Mouse (Mus musculus): ENCODE measurements at regions not wholly inside any gene's neighbourhood (a gene's known extent, or its start where the extent isn't known, plus 50 kb on each side); places are given as distances from the start of the nearest gene placed in this dataset.

DNA sequence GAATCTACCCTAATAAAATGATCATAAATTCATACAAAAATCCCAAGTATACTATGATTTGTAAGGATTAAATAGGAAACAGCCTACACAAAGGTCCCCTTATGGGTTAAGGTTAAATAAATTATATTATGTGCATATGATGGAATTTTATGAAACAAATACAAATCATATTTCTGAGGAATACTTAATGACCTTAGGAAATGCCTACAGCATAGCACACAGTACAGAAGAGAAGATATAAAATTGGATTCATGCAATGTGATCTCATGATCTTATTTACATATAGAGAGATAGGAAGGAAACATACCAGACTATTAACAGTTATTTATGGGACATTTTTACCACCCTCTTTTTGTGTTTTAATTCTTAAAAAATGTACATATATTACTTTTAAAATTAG lies 227.7 kb downstream of the Emp1 start:
- no peak for DNase-seq
- intact Hi-C loops (cut with DNase I) = no loop called here

DNA sequence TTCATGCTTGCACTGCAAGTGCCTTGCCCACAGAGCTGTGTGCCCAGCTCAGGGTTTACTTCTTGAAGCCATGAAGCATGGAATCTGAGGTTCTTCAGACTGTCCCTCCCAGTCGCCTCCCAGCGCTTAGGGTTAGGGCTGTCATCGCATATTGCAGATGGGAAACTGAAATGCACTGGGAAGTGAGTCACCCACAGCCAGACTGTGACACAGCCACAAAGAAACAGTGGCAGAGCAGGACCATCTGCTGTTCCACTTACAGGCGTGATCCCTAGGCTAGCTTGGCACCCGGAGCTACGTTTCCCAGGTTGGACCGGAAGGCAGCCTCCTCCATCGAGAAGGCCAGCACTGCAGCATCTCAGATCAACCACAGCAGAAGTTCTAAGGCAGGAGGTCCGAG lies 228.7 kb downstream of the Emp1 start:
- no peak for DNase-seq
- intact Hi-C loops (cut with DNase I) = no loop called here

DNA sequence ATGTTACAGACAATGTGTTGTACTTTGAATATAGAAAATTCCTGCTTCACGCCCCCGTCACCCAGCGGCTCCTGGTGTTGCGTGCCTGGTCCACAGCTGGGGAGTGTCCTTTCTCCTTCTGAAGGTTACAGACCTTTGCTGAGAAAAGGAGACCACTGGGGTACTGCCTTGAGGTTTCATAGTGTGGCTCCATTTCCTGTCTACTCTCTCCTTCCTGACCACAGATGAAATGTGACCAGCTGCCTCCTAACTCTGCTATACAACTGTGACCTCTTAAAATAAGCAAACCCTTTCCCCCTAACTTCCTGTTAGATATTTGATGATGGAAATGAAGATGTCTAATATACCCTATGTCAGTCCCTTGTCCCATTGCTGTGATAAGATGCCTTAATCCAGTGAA lies 234.0 kb downstream of the Emp1 start:
- intact Hi-C loops (cut with DNase I) = no loop called here
- DNase-seq = no peak

DNA sequence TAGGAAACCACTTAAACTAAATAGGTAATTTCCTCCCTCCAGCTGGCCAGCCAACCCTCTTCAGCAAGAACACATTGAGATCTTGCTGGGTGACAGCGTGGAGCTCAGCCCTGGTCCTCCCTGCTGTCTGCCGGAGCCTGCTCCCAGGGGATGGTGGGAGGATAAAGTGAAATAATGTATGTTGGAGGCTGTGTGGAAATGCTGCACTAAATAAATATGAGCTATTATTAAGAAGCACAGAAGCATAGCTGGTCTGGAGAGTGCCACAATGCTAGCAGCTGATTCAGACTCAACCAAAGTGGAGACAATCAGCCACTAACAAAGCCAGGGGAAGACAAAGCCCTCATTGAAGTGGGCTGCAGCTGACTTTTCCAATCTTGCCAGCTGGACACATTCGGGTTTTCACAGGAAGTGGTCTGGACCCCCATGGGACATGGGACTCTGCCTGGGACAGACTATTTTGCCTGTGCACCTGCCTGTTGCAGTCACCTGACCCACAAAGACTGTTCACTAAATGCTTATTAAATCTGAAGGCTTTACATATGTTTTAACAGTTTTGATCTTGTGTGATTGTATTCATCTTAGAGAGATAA lies 248.3 kb downstream of the Emp1 start:
- no peak for DNase-seq
- intact Hi-C loops (cut with DNase I) = no loop called here

DNA sequence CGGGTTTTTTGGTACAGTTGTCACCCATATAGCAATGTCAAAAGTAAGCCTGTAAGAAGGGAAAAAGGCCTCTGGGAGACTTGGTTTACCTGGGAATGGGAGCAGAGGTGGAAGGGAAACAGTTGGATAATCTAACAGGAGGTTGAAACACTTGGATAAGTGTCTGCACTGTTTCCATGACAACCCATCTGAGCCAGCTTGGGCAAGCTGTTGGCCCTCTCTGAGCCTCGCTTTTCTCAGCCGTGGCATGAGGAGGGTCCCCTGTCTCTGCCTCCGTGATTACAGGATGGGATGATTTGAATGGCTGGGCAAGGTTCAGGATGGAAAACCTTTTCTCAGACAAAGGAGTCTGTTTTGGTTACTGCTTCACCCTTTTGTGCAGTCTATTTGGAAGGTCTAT lies 265.6 kb downstream of the Emp1 start:
- DNase-seq = no peak
- intact Hi-C loops (cut with DNase I) = no loop called here

DNA sequence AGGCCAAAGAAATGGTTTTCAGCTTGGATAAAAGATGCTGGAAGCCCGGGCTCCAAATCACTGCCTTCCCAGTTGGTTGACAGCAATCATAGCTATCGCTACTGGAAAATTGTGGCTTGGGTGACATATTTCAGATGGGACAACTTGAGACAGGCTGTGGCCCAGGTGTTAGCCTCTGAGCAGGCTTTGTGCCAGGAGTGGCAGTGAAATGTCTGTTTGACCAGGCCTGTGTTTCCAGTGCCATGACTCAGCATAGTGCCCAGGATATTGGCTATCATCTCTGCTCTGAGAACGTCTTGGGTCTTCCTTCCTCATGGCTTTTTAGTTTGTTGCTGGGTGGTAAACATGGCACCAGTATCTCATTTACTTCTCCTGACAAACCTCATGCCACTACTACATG lies 266.9 kb downstream of the Emp1 start:
- DNase-seq = no peak
- intact Hi-C loops (cut with DNase I) = no loop called here

DNA sequence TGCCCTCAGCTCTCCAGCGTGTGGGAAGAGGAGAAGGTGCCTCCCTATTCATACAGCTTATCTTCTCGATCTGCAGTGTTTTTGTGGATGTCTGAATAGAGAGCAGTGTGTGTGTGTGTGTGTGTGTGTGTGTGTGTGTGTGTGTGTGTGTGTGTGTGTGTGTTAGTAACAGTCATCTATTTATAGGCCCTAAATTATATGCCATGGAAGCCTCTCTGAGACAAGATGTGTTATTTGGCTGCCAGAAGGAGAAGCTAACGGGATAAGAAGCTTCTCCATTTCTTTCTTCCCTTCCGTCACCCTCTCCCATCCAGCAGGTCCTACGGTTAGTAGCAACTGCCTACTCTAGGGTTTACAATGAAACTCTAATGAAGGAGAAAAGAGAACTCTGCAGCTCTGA lies 270.3 kb downstream of the Emp1 start:
- DNase-seq = no peak
- intact Hi-C loops (cut with DNase I) = no loop called here

DNA sequence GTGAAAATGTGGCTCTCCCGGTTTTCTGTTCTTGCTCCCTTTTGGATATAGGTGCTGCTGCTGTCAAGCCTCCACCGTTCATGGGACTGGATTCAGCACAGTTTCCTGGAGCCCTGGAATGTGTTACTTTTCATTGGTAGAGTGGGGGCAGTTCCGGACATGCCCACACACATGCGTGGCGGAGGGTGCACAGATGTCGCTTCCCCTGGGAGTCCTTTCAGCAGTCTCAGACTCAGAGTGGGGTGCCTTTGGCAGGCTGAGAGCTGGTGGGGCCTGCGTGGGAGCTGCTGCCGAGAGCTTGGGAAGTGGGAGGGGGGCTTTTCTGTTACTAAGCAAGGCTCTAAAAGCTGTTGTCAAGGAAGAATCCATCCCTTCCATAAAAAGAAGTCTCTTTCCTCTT lies 274.3 kb downstream of the Emp1 start:
- intact Hi-C loops (cut with DNase I) = no loop called here
- DNase-seq = no peak

DNA sequence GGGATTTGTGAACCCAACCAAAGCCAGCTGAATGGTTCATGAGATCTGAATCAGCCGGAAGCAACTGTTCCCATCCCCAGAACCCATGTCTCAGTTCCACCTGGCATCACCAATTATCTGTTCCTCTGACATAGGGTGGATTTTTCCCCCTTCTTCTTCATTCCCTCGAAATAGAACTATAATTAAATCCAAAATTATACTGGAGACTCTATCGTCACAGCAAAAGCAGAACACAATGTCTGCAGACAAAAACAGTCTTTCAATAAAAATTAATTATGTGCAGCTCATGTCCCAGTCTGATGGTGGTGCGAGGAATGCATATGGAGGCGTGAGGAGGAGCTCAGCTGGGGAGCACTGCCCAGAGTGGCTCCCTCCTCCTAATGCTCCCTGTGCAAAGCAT lies 280.4 kb downstream of the Emp1 start:
- no peak for DNase-seq
- intact Hi-C loops (cut with DNase I) = no loop called here

DNA sequence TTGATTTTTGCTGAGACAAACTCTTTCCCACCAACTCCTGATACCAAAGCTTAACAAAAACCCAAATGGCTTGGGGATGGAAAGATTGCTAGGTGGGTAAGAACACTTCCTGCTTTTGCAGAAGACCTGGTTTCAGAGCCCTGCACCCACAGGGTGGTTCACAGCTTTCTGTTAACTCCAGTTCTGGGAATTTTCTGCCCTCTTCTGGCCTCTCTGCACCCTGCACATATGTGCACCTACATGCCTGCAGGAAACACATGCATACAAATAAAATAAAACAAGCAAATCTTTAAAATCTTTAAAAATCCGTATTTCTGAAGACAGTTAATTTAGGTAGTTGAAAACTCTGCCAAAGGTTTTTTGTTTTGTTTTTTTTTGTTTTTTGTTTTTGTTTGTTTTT lies 283.8 kb downstream of the Emp1 start:
- DNase-seq = no peak
- intact Hi-C loops (cut with DNase I) = no loop called here

DNA sequence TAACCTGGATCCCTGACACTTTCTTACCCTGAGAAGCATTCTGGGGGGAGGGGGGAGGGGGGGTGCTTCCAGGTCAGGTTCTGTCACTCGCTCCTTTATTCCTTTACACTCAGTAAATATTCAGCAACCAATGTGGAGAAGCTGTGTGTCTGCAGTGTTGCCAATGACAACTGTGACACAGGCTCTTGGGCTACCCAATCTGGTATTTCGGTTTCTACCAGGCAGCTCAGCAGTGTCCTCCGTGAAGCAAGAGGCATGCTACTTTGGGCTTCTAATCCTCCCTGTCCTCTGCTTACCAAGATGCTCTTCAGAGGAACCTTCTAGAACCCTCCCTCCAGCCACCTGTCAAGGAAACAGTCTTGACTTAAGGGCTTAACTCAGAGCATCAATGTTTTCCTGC lies 290.7 kb downstream of the Emp1 start:
- intact Hi-C loops (cut with DNase I) = no loop called here
- DNase-seq = no peak

DNA sequence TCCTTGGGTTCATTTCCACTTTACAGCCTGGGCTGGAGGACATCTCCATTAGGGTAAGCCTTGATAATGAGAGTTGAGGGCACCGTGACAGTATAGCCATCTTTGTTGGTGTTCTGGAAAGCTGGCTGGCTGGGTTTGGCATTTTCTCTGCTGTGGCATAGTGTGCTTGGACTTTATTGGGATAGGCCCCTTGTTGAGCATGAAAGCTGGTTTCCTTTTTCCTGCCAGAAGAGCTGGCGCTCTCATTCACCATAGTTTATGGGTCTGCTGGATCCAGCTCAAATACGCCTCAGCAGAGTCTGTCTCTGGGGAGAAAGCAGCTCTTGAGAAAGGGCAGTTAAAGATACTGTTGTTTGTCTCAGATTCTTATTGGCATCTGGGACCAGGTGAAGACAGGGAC lies 300.0 kb downstream of the Emp1 start:
- intact Hi-C loops (cut with DNase I) = no loop called here
- no peak for DNase-seq

DNA sequence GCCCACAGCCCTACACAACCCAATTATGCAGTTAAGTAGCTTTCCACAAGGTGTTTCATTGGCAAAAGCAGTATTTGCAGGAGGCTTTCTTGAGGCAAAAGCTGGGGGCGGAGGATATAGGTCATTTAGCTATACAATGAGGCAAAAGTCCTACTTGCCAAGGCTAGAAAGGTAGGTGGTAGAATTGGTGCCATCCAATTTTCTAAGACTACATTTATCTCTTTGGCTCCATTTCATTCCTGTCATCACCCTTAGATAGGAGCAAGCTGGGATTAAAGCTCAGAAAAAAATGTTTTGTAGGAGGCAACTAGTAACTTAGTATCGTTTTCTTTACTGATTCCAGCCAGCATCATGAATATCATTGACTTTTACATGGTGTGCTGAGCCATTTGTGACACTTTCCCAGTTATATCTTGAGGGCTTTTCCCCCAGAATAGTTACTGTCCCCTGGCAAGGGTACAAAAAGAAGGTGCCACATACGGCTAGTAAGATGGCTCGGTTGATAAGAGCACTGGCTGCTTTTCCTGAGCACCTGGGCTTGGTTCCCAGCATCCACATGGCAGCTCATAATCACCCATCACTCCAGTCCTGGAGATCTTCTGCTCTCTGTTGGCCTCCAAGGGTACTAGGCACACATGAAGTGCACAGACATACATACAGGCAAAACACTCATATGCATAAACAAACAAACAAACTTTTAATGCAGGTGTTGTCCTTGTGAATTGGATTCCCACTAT lies 300.6 kb downstream of the Emp1 start:
- intact Hi-C loops (cut with DNase I) = no loop called here
- no peak for DNase-seq

All from heart, postnatal 10 days (tissue).